26 mouse cellular contexts compared by ENCODE assay signal in genomic region chr12:99182338-99182737, GRCm38 (mm10).
A peak's percentile ranks its signal among the peaks of the same experiment; 100 is the strongest.
DNase-seq lines count a peak whose midpoint lies in the region; ATAC-seq and TF ChIP-seq lines count a peak whose summit lies in the region.
"Had no signal": no experiment of that assay in that cellular context is flagged by ENCODE, and none has a peak within 500 bp of the region (broad histone marks: within the 10 kb centered on the region; RNA-seq: fewer than 3 reads in every experiment).

No protein-coding gene starts in this region.

- H3K79me2 ChIP-seq in heart, adult 2 months (replicated peaks; ENCODE audit: control insufficient read depth, insufficient read depth, low read length), result no peaks in the 10 kb centered on the region

- 0 out of 2 replicates have a peak overlapping the region, but pooled peaks have one; percentile 18 for H3K4me2 ChIP-seq in heart, embryonic 14.5 days (ENCODE audit: low read length)
- peak overlapping the region; percentile 12; the same call in 1 of the 2 replicates for H3K4me2 ChIP-seq in heart, postnatal 0 days (ENCODE audit: low read depth, low read length)
- H3K4me2 ChIP-seq in heart, embryonic 11.5 days, result no peak overlapping the region
- H3K4me2 ChIP-seq: forebrain, embryonic 13.5 days; hindbrain, embryonic 12.5 days; hindbrain, embryonic 15.5 days had no signal

- no peak overlapping the region; the same call in 1 of the 2 replicates for H3K27ac ChIP-seq in heart, adult 2 months
- peak overlapping the region; percentile 0 to 28; a peak in 1 of 4 replicates for H3K27ac ChIP-seq in heart, embryonic 14.5 days (replicated peaks in 1 of 2; ENCODE audit: control insufficient read depth in 1 of 2, insufficient read depth in 1 of 2, low read depth in 2 of 2, low read length in 2 of 2)
- no peak overlapping the region for H3K27ac ChIP-seq in heart, embryonic 10.5 days
- no peak overlapping the region for H3K27ac ChIP-seq in heart, postnatal 0 days (ENCODE audit: low read depth)
- no peak overlapping the region for H3K27ac ChIP-seq in heart, embryonic 11.5 days (ENCODE audit: low read depth, low read length)
- H3K27ac ChIP-seq: forebrain, embryonic 10.5 days; forebrain, embryonic 13.5 days; hindbrain, embryonic 12.5 days; hindbrain, embryonic 15.5 days; kidney, postnatal 0 days had no signal

- TF ChIP-seq CTCF in heart, adult 2 months (IDR thresholded peaks at IDR 0.05), result no peak
- TF ChIP-seq CTCF in heart, postnatal 0 days (IDR thresholded peaks at IDR 0.05; ENCODE audit: low read depth), result no peak

- H3K9ac ChIP-seq in heart, adult 2 months (ENCODE audit: low read depth, low read length), result no peak overlapping the region
- H3K9ac ChIP-seq in heart, embryonic 14.5 days (ENCODE audit: low read length), result no peak overlapping the region
- H3K9ac ChIP-seq in heart, postnatal 0 days (replicated peaks; ENCODE audit: low read depth, low read length), result no peak overlapping the region
- no peak overlapping the region for H3K9ac ChIP-seq in heart, embryonic 11.5 days (ENCODE audit: low read depth, low read length)
- H3K9ac ChIP-seq: forebrain, embryonic 13.5 days; hindbrain, embryonic 12.5 days; hindbrain, embryonic 15.5 days had no signal

- no peak for DNase-seq in frontal cortex, postnatal 14 days (ENCODE audit: low spot score in 2 of 2)
- DNase-seq in heart, adult 9 months (ENCODE audit: low spot score in 2 of 2), result peak; percentile 21 to 33
- DNase-seq in heart, adult 2 months, result no peak
- no peak for DNase-seq in heart, embryonic 10.5 days (ENCODE audit: low spot score)
- peak; percentile 25 for DNase-seq in heart, postnatal 0 days (ENCODE audit: low spot score)
- DNase-seq: adrenal gland, postnatal 10 days; adrenal gland, postnatal 36 days; B cell, adult 2 months; cerebellum, adult 18-20 months; cerebellum, adult 9-10 months; cerebellum, postnatal 14 days; gastrocnemius, postnatal 10 days; gastrocnemius, postnatal 36 days; kidney, adult 2 months had no signal

- H3K36me3 ChIP-seq in heart, adult 2 months (ENCODE audit: control insufficient read depth, insufficient read depth, low read length), result peaks cover 3% of the 10 kb centered on the region; the same call in 1 of the 2 replicates
- no peaks in the 10 kb centered on the region for H3K36me3 ChIP-seq in heart, embryonic 14.5 days (ENCODE audit: control insufficient read depth, insufficient read depth, low read length)
- H3K36me3 ChIP-seq in heart, embryonic 10.5 days, result no peaks in the 10 kb centered on the region
- H3K36me3 ChIP-seq in heart, postnatal 0 days (replicated peaks; ENCODE audit: control insufficient read depth, insufficient read depth, low read length), result no peaks in the 10 kb centered on the region
- no peaks in the 10 kb centered on the region for H3K36me3 ChIP-seq in heart, embryonic 11.5 days (ENCODE audit: control insufficient read depth, insufficient read depth, low read length)
- H3K36me3 ChIP-seq: forebrain, embryonic 10.5 days; G1E; hindbrain, embryonic 12.5 days; hindbrain, embryonic 15.5 days had no signal

- H3K9me3 ChIP-seq in heart, embryonic 14.5 days (ENCODE audit: control insufficient read depth, low read length), result 0 out of 2 replicates have a peak, but pooled peaks cover 6% of the 10 kb centered on the region
- no peaks in the 10 kb centered on the region; the same call in 1 of the 2 replicates for H3K9me3 ChIP-seq in heart, embryonic 10.5 days
- no peaks in the 10 kb centered on the region; the same call in 1 of the 2 replicates for H3K9me3 ChIP-seq in heart, postnatal 0 days (replicated peaks; ENCODE audit: control insufficient read depth, low read length)
- no peaks in the 10 kb centered on the region for H3K9me3 ChIP-seq in heart, embryonic 11.5 days (replicated peaks; ENCODE audit: control insufficient read depth, low read length)
- H3K9me3 ChIP-seq: hindbrain, embryonic 15.5 days had no signal

- 62% methylated on average over 3 of the region's 3 CpGs for WGBS in heart, adult 2 months
- 56% methylated on average over 3 of the region's 3 CpGs for WGBS in heart, embryonic 14.5 days
- 63% methylated on average over 3 of the region's 3 CpGs for whole genome bisulfite sequencing in heart, embryonic 10.5 days
- WGBS in heart, postnatal 0 days, result 60% methylated on average over 3 of the region's 3 CpGs
- 65% methylated on average over 3 of the region's 3 CpGs for WGBS in heart, embryonic 11.5 days (ENCODE audit: insufficient replicate concordance)

- TF ChIP-seq POLR2A in heart, adult 2 months (IDR thresholded peaks at IDR 0.05; ENCODE audit: insufficient read depth, low read depth, low read length), result no peak

- no peaks in the 10 kb centered on the region for H3K27me3 ChIP-seq in heart, adult 2 months (ENCODE audit: control insufficient read depth, insufficient read depth, low read length)
- H3K27me3 ChIP-seq in heart, embryonic 14.5 days (ENCODE audit: control insufficient read depth, insufficient read depth, low read length), result no peaks in the 10 kb centered on the region
- no peaks in the 10 kb centered on the region for H3K27me3 ChIP-seq in heart, embryonic 10.5 days (ENCODE audit: insufficient read depth, poor library complexity, severe bottlenecking)
- no peaks in the 10 kb centered on the region for H3K27me3 ChIP-seq in heart, postnatal 0 days (ENCODE audit: control insufficient read depth, insufficient read depth, low read length)
- no peaks in the 10 kb centered on the region for H3K27me3 ChIP-seq in heart, embryonic 11.5 days (ENCODE audit: control insufficient read depth, insufficient read depth, low read length)
- H3K27me3 ChIP-seq: CH12.LX; forebrain, embryonic 13.5 days; hindbrain, embryonic 12.5 days; hindbrain, embryonic 15.5 days; Patski had no signal

- peak; percentile 57 for ATAC-seq in frontal cortex, adult (ENCODE audit: low TSS enrichment)
- ATAC-seq in heart, embryonic 14.5 days (ENCODE audit: insufficient number of reproducible peaks, insufficient read depth, low FRiP score, low read depth), result no peak
- peak; percentile 47; the same call in 1 of the 2 replicates for ATAC-seq in heart, postnatal 0 days (ENCODE audit: insufficient read depth, low read depth)
- no peak for ATAC-seq in heart, embryonic 11.5 days (replicated peaks; ENCODE audit: insufficient number of reproducible peaks, low FRiP score, low TSS enrichment)
- ATAC-seq: forebrain, embryonic 13.5 days; intestine, postnatal 0 days; Patski had no signal

- H3K4me1 ChIP-seq in heart, adult 2 months (ENCODE audit: control insufficient read depth, insufficient read depth, low read length), result no peaks in the 10 kb centered on the region
- peaks cover 3 to 4% of the 10 kb centered on the region in 2 experiments; a peak in 3 of 4 replicates for H3K4me1 ChIP-seq in heart, embryonic 14.5 days (ENCODE audit: control insufficient read depth in 2 of 2, insufficient read depth in 2 of 2, low read length in 2 of 2)
- peaks cover 5% of the 10 kb centered on the region; the same call in 1 of the 2 replicates for H3K4me1 ChIP-seq in heart, embryonic 10.5 days
- peaks cover 9% of the 10 kb centered on the region; the same call in 1 of the 2 replicates for H3K4me1 ChIP-seq in heart, postnatal 0 days (ENCODE audit: control insufficient read depth, insufficient read depth)
- H3K4me1 ChIP-seq in heart, embryonic 11.5 days (ENCODE audit: control insufficient read depth, insufficient read depth, low read length), result peaks cover 2% of the 10 kb centered on the region; the same call in 1 of the 2 replicates

- H3K4me3 ChIP-seq in heart, adult 2 months, result no peak overlapping the region
- no peak overlapping the region for H3K4me3 ChIP-seq in heart, embryonic 14.5 days (ENCODE audit: control insufficient read depth in 1 of 2, insufficient read depth in 1 of 2, low read depth in 1 of 2, low read length in 2 of 2)
- H3K4me3 ChIP-seq in heart, embryonic 10.5 days, result no peak overlapping the region
- H3K4me3 ChIP-seq in heart, postnatal 0 days (ENCODE audit: low read depth, low read length), result no peak overlapping the region
- no peak overlapping the region for H3K4me3 ChIP-seq in heart, embryonic 11.5 days (ENCODE audit: low read depth, low read length)
- H3K4me3 ChIP-seq: forebrain, embryonic 10.5 days; forebrain, embryonic 13.5 days; hindbrain, embryonic 12.5 days; hindbrain, embryonic 15.5 days had no signal

- intact Hi-C loops in heart, adult 2 months (cut with DNase I), result no loop called here

- TF ChIP-seq EP300 in heart, adult 2 months (IDR thresholded peaks at IDR 0.05; ENCODE audit: insufficient read depth, low read depth, low read length), result no peak
- no peak for TF ChIP-seq EP300 in heart, postnatal 0 days (IDR thresholded peaks at IDR 0.05; ENCODE audit: low read depth)

Comparison
In these comparisons a context has a peak if more than half of its experiments do, and no peak if none do; other contexts are left out.
1. ATAC-seq: peak in frontal cortex, adult (single experiment) and heart, postnatal 0 days (single experiment); none in heart, embryonic 14.5 days (single experiment) and heart, embryonic 11.5 days (single experiment).
2. DNase-seq: peak in heart, adult 9 months (2 of 2) and heart, postnatal 0 days (single experiment); none in frontal cortex, postnatal 14 days (0 of 2), heart, adult 2 months (0 of 2) and heart, embryonic 10.5 days (single experiment).
3. H3K27ac ChIP-seq: peak in heart, embryonic 14.5 days (2 of 2); none in heart, adult 2 months (single experiment), heart, embryonic 10.5 days (single experiment), heart, postnatal 0 days (single experiment) and heart, embryonic 11.5 days (single experiment).